Mouse (Mus musculus) A20 (cell line): ENCODE results near the gene Gm17467.
"Not testable (repeated sequence)": the region's sequence is repeated elsewhere in the genome, so short reads cannot be mapped to it uniquely, and the experiment has no call there.

Experiments used
- DNase-seq: peaks from one replicate; pipeline ENCODE4 v3.0.0-alpha.2; 2011; ENCODE audit warnings: low read depth, low spot score

Gm17467 gene

DNA sequence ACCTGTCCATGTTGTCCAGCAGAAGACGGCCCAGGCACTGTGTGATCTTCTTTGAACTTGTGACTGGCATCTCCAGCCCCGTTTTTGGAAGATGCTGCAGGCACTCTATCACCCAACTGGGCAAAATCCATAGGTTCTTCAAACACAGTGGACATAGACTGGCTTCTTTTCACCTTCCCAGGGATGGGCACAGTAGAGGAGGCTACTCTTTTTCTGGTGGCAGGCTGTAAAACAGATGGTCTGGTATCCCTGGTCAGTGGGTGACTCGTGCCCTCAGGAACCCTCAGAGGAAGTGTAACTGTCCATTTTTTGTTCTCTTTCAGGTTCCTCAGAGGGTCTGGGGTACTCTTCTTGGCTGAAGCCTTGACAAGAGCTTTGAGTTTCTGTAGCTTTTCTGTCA is at the start of gene Gm17467:
Gene Gm17467 (minus strand): TSS at position 101 of the 400 bp plus-strand sequence.
- DNase-seq = not testable (repeated sequence)
